Mouse (Mus musculus) liver, embryonic 14.5 days (tissue): ENCODE measurements around the gene Polr2f.
A peak's percentile ranks its signal among the peaks of the same experiment; 100 is the strongest.

Experiments used
- CTCF ChIP-seq: IDR thresholded peaks from 2 replicates; pipeline ENCODE4 v1.5.1; 2016; ENCODE audit warnings: antibody characterized with exemption, low read depth, control low read depth
- EP300 ChIP-seq: IDR thresholded peaks from 2 replicates; pipeline ENCODE4 v1.6.1; 2016; ENCODE audit warnings: antibody characterized with exemption, low read depth

GRCm38 (mm10) chr15:79093083-79093839, 47.5 kb upstream of the Polr2f start:
- TF ChIP-seq CTCF = peak; percentile 45
- TF ChIP-seq EP300 = no peak
